Mouse (Mus musculus): ENCODE results near the gene Amotl1. TPM values are rescaled to one million over a fixed set of nuclear protein-coding genes. Genes with fewer than 3 reads are reported as not detected.
"Not testable (repeated sequence)": the region's sequence is repeated elsewhere in the genome, so short reads cannot be mapped to it uniquely, and the experiment has no call there.

Amotl1 gene
- polyA plus RNA-seq, 1 experiment from 2014 or later, result 9.9 TPM

DNA sequence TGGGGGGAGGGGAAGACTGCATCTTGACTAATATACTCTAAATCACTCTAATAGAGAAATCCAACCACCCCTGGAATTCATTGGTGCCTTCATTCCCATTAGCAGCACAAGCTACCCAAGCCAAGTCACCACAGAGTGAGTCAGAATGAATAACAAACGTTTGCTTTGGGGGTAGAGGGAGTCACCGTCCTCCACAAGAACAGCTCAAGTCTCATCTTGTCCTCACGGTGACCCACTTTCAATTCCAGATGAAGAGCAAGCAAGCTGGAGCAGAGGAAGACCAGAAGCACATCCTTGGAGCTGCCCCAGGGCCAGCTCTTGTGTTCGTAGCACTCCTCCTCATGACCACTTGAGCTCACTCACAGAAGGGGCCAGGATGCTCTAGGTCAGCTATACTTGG, 56.2 kb downstream of the Amotl1 start:
- no peak overlapping the region for H3K4me2 ChIP-seq (ENCODE audit: low read length)
- peaks cover 29% of the 10 kb centered on the region for H3K36me3 ChIP-seq (ENCODE audit: control insufficient read depth, insufficient read depth, low read length)
- no peak overlapping the region for H3K9ac ChIP-seq (ENCODE audit: low read length)
- no peaks in the 10 kb centered on the region for H3K4me1 ChIP-seq (ENCODE audit: control insufficient read depth, insufficient read depth, low read length)
- no peaks in the 10 kb centered on the region for H3K9me3 ChIP-seq (replicated peaks; ENCODE audit: control insufficient read depth, low read length)
- 89% methylated on average over 4 of the region's 4 CpGs for WGBS
- no peak overlapping the region for H3K27ac ChIP-seq (ENCODE audit: low read depth, low read length)
- no peak for DNase-seq (ENCODE audit: low spot score)
- H3K27me3 ChIP-seq (replicated peaks; ENCODE audit: control insufficient read depth, insufficient read depth, low read length), result no peaks in the 10 kb centered on the region
- ATAC-seq, result no peak
- H3K4me3 ChIP-seq (ENCODE audit: low read depth, low read length), result no peak overlapping the region

DNA sequence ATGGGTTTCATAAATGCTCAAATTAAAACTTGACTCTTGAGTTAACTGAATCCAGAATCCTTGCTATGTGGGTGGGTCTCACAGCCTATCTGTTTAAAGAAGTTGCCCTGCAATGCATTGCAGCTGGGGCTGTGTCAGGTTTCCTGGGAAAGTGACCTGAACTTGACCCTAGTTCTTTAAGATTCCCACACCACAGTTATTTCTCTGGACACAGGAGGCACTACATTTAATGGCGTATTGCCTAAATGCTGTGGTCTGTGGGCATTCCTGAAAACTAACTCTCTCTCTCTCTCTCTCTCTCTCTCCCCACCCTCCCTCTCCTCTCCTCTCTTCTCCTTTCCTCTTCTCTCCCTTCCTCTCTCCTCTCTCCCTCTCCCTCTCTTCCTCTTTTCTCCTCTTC, 59.2 kb downstream of the Amotl1 start:
- H3K4me3 ChIP-seq (ENCODE audit: low read depth, low read length), result no peak overlapping the region
- H3K27ac ChIP-seq (ENCODE audit: low read depth, low read length), result no peak overlapping the region
- H3K27me3 ChIP-seq (replicated peaks; ENCODE audit: control insufficient read depth, insufficient read depth, low read length), result no peaks in the 10 kb centered on the region
- H3K9ac ChIP-seq (ENCODE audit: low read length), result no peak overlapping the region
- H3K4me2 ChIP-seq (ENCODE audit: low read length), result no peak overlapping the region
- WGBS, result 79% methylated on average over 1 of the region's 1 CpGs
- H3K9me3 ChIP-seq (replicated peaks; ENCODE audit: control insufficient read depth, low read length), result no peaks in the 10 kb centered on the region
- ATAC-seq (no peak), DNase-seq (ENCODE audit: low spot score) (no peak)
- no peaks in the 10 kb centered on the region for H3K4me1 ChIP-seq (ENCODE audit: control insufficient read depth, insufficient read depth, low read length)
- peaks cover 17% of the 10 kb centered on the region; the same call in 1 of the 2 replicates for H3K36me3 ChIP-seq (ENCODE audit: control insufficient read depth, insufficient read depth, low read length)

- Histone ChIP-seq H3K9me3 (replicated peaks; ENCODE audit: control insufficient read depth, low read length) (no peaks in the 10 kb centered on the region), H3K36me3 (ENCODE audit: control insufficient read depth, insufficient read depth, low read length) (peaks cover 11% of the 10 kb centered on the region), H3K27me3 (replicated peaks; ENCODE audit: control insufficient read depth, insufficient read depth, low read length) (no peaks in the 10 kb centered on the region), H3K4me1 (ENCODE audit: control insufficient read depth, insufficient read depth, low read length) (no peaks in the 10 kb centered on the region), H3K4me2 (ENCODE audit: low read length) (no peak overlapping the region), H3K9ac (ENCODE audit: low read length) (no peak overlapping the region), H3K4me3 (ENCODE audit: low read depth, low read length) (no peak overlapping the region), H3K27ac (ENCODE audit: low read depth, low read length) (no peak overlapping the region)
- 96% methylated on average over 4 of the region's 4 CpGs for WGBS
- DNase-seq (ENCODE audit: low spot score), result no peak
- ATAC-seq, result no peak
Observed at GRCm38 (mm10) chr9:14578960-14579359, 65.9 kb downstream of the Amotl1 start.

GRCm38 (mm10) chr9:14576359-14576758, 68.5 kb downstream of the Amotl1 start:
- H3K4me1 ChIP-seq (ENCODE audit: control insufficient read depth, insufficient read depth, low read length); H3K9me3 ChIP-seq (replicated peaks; ENCODE audit: control insufficient read depth, low read length); H3K27me3 ChIP-seq (replicated peaks; ENCODE audit: control insufficient read depth, insufficient read depth, low read length); DNase-seq (ENCODE audit: low spot score); H3K4me3 ChIP-seq (ENCODE audit: low read depth, low read length); ATAC-seq; H3K9ac ChIP-seq (ENCODE audit: low read length); H3K27ac ChIP-seq (ENCODE audit: low read depth, low read length); H3K4me2 ChIP-seq (ENCODE audit: low read length): not testable (repeated sequence)
- 64% methylated on average over 2 of the region's 2 CpGs for WGBS
- H3K36me3 ChIP-seq (ENCODE audit: control insufficient read depth, insufficient read depth, low read length), result peaks cover 20% of the 10 kb centered on the region

DNA sequence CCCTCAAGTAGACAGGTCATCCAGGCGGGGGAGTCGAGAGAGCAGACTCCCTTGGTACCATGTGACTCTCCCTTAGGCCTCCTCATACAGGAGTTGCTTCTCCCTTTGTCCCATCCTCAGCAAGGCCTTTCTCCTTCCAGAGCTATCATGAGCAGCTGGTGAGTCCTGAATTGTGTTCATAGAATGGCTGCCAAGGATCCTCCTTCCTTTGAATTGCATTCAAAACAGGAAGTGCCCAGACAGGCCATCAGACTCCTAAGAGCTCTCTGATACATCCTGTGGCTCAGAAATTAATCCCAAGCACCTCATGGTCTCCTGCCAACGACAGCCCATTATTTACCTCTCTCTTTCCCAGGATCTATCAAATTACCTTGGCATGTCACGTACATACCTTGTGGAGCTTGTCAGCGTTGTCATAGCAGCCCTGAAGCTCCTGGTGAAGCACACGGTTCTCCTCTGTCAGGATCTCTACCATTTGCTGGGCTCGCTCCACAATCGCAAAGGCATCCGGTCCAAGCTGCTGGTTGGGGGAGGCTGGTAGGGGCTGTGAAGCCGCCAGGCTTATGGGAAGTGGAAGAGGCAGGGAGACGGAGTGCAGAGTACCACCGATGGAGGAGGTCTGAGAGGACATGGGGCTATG, 70.0 kb downstream of the Amotl1 start:
- WGBS, result 71% methylated on average over 12 of the region's 12 CpGs
- H3K27ac ChIP-seq (ENCODE audit: low read depth, low read length), result peak overlapping the region; percentile 9; the same call in 1 of the 2 replicates
- H3K9me3 ChIP-seq (replicated peaks; ENCODE audit: control insufficient read depth, low read length), result no peaks in the 10 kb centered on the region
- peaks cover 26% of the 10 kb centered on the region for H3K36me3 ChIP-seq (ENCODE audit: control insufficient read depth, insufficient read depth, low read length)
- peak; percentile 67 for ATAC-seq
- peak; percentile 59 for DNase-seq (ENCODE audit: low spot score)
- H3K27me3 ChIP-seq (replicated peaks; ENCODE audit: control insufficient read depth, insufficient read depth, low read length), result no peaks in the 10 kb centered on the region
- H3K9ac ChIP-seq (ENCODE audit: low read length), result no peak overlapping the region
- no peak overlapping the region for H3K4me3 ChIP-seq (ENCODE audit: low read depth, low read length)
- no peak overlapping the region for H3K4me2 ChIP-seq (ENCODE audit: low read length)
- no peaks in the 10 kb centered on the region for H3K4me1 ChIP-seq (ENCODE audit: control insufficient read depth, insufficient read depth, low read length)

- Histone ChIP-seq H3K27ac (ENCODE audit: low read depth, low read length) (no peak overlapping the region), H3K27me3 (replicated peaks; ENCODE audit: control insufficient read depth, insufficient read depth, low read length) (no peaks in the 10 kb centered on the region), H3K9me3 (replicated peaks; ENCODE audit: control insufficient read depth, low read length) (no peaks in the 10 kb centered on the region), H3K4me3 (ENCODE audit: low read depth, low read length) (no peak overlapping the region), H3K4me1 (ENCODE audit: control insufficient read depth, insufficient read depth, low read length) (no peaks in the 10 kb centered on the region), H3K36me3 (ENCODE audit: control insufficient read depth, insufficient read depth, low read length) (peaks cover 41% of the 10 kb centered on the region), H3K4me2 (ENCODE audit: low read length) (no peak overlapping the region), H3K9ac (ENCODE audit: low read length) (no peak overlapping the region)
- WGBS, result 93% methylated on average over 4 of the region's 4 CpGs
- no peak for DNase-seq (ENCODE audit: low spot score)
- ATAC-seq, result no peak
Observed at GRCm38 (mm10) chr9:14569175-14569975, 75.5 kb downstream of the Amotl1 start.

DNA sequence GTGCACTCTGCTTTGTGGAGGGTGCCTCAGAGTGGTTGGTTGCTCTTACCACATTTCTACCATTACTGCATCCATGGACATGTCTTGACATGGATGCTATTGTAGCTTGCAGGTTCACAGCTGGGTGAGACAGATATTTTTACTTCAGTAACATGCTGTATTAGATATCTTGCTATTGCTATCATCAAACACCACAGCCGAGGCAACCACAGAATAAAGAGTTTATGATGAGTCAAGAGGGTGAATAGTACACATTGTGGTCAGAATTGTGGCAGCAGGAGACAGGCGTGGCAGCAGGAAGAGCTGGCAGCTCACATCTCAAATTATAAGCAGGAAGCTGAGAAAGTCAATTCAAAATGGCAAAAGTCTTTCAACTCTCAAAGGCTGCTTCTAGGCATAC, 76.4 kb downstream of the Amotl1 start:
- DNase-seq (ENCODE audit: low spot score) (no peak), ATAC-seq (no peak)
- Histone ChIP-seq H3K27ac (ENCODE audit: low read depth, low read length) (no peak overlapping the region), H3K36me3 (ENCODE audit: control insufficient read depth, insufficient read depth, low read length) (peaks cover 42% of the 10 kb centered on the region), H3K9ac (ENCODE audit: low read length) (no peak overlapping the region), H3K9me3 (replicated peaks; ENCODE audit: control insufficient read depth, low read length) (no peaks in the 10 kb centered on the region), H3K4me3 (ENCODE audit: low read depth, low read length) (no peak overlapping the region), H3K4me1 (ENCODE audit: control insufficient read depth, insufficient read depth, low read length) (no peaks in the 10 kb centered on the region), H3K27me3 (replicated peaks; ENCODE audit: control insufficient read depth, insufficient read depth, low read length) (no peaks in the 10 kb centered on the region), H3K4me2 (ENCODE audit: low read length) (no peak overlapping the region)
- WGBS, result 95% methylated on average over 2 of the region's 2 CpGs

- WGBS, result 94% methylated on average over 3 of the region's 3 CpGs
- ATAC-seq (no peak), DNase-seq (ENCODE audit: low spot score) (no peak)
- no peak overlapping the region for H3K27ac ChIP-seq (ENCODE audit: low read depth, low read length)
- no peak overlapping the region for H3K9ac ChIP-seq (ENCODE audit: low read length)
- peaks cover 52% of the 10 kb centered on the region for H3K36me3 ChIP-seq (ENCODE audit: control insufficient read depth, insufficient read depth, low read length)
- H3K27me3 ChIP-seq (replicated peaks; ENCODE audit: control insufficient read depth, insufficient read depth, low read length), result no peaks in the 10 kb centered on the region
- no peak overlapping the region for H3K4me2 ChIP-seq (ENCODE audit: low read length)
- no peak overlapping the region for H3K4me3 ChIP-seq (ENCODE audit: low read depth, low read length)
- H3K9me3 ChIP-seq (replicated peaks; ENCODE audit: control insufficient read depth, low read length), result no peaks in the 10 kb centered on the region
- H3K4me1 ChIP-seq (ENCODE audit: control insufficient read depth, insufficient read depth, low read length), result no peaks in the 10 kb centered on the region
Observed at GRCm38 (mm10) chr9:14564486-14564885, 80.4 kb downstream of the Amotl1 start.

DNA sequence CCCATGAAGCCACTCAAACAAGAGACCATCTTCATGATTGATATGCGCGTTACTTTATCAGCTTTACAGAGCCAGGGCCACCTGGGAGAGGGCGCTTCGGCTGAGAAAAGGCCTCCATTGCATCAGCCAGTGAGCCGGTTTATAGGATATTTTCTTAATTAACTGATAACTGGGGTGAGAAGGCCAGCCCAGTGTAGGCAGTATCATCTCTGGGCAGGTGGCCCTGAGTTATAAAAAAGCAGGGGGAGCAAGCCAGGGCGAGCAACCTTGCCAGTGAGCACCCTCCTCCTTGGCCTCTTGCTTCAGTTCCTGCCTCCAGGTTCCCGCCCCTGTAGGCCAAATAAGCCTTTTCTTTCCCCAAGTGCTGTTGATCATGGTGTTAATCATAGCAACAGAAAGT, 81.5 kb downstream of the Amotl1 start:
- 92% methylated on average over 7 of the region's 7 CpGs for WGBS
- DNase-seq (ENCODE audit: low spot score), result no peak
- Histone ChIP-seq H3K9ac (ENCODE audit: low read length) (no peak overlapping the region), H3K9me3 (replicated peaks; ENCODE audit: control insufficient read depth, low read length) (no peaks in the 10 kb centered on the region), H3K36me3 (ENCODE audit: control insufficient read depth, insufficient read depth, low read length) (peaks cover 56% of the 10 kb centered on the region), H3K27me3 (replicated peaks; ENCODE audit: control insufficient read depth, insufficient read depth, low read length) (no peaks in the 10 kb centered on the region), H3K4me1 (ENCODE audit: control insufficient read depth, insufficient read depth, low read length) (no peaks in the 10 kb centered on the region), H3K27ac (ENCODE audit: low read depth, low read length) (no peak overlapping the region), H3K4me2 (ENCODE audit: low read length) (no peak overlapping the region), H3K4me3 (ENCODE audit: low read depth, low read length) (no peak overlapping the region)
- ATAC-seq, result no peak

All from forebrain, embryonic 14.5 days (tissue).